Mouse (Mus musculus): ENCODE measurements around the gene Zfp14. TPM values are rescaled to one million over a fixed set of nuclear protein-coding genes. Genes with fewer than 3 reads are reported as not detected.

The Zfp14 gene
- polyA plus RNA-seq, 1 experiment = 4.9 TPM

DNA sequence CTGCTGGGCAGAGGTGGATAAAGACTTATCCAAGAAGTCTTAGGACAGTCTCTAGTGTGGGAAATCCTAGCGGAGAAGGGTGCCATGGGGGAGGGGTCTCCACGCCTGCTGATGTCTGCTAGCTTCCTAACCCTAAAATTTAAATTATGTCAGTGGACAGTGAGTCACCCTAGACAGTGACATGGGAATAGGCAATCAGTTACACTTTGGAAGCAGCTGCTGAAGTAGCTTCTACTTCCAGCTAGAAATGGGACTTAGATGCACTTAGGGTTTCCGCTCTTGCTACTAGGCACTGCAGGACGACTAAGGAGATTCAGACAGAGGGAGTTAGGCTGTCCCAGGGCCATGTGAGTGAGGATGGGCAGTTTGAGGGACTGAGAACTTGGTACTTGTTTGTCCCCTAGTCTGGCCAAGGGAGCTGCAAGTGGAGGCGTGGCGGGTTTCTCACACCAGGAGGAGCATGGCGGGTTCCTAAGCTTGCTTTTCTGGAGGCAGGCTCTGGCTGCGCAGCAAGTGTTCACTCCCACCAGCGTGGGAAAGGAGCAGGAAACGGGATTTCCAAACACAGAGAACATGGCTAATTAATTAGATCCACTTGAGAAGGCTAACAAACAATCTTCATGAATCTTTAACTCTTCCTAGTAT, 40.5 kb downstream of the Zfp14 start:
- no peak for DNase-seq
- no peak overlapping the region for H3K4me3 ChIP-seq (replicated peaks; ENCODE audit: extremely low read depth, low read depth, low read length)
- H3K4me1 ChIP-seq (ENCODE audit: control insufficient read depth, insufficient read depth, low read length) = no peaks in the 10 kb centered on the region
- 70% methylated on average over 10 of the region's 10 CpGs for WGBS
- no peak for TF ChIP-seq POLR2A (IDR thresholded peaks at IDR 0.05; ENCODE audit: borderline replicate concordance, extremely low read depth, low read depth, low read length)
- no peak for TF ChIP-seq CTCF (IDR thresholded peaks at IDR 0.05; ENCODE audit: insufficient read depth, low read length)

GRCm38 (mm10) chr7:30009321-30010085, 41.7 kb downstream of the Zfp14 start:
- no peaks in the 10 kb centered on the region for H3K4me1 ChIP-seq (ENCODE audit: control insufficient read depth, insufficient read depth, low read length)
- WGBS = 70% methylated on average over 21 of the region's 21 CpGs
- no peak for TF ChIP-seq POLR2A (IDR thresholded peaks at IDR 0.05; ENCODE audit: borderline replicate concordance, extremely low read depth, low read depth, low read length)
- no peak for TF ChIP-seq CTCF (IDR thresholded peaks at IDR 0.05; ENCODE audit: insufficient read depth, low read length)
- DNase-seq = no peak
- no peak overlapping the region for H3K4me3 ChIP-seq (replicated peaks; ENCODE audit: extremely low read depth, low read depth, low read length)

- no peaks in the 10 kb centered on the region for H3K4me1 ChIP-seq (ENCODE audit: control insufficient read depth, insufficient read depth, low read length)
- no peak for TF ChIP-seq CTCF (IDR thresholded peaks at IDR 0.05; ENCODE audit: insufficient read depth, low read length)
- no peak for TF ChIP-seq POLR2A (IDR thresholded peaks at IDR 0.05; ENCODE audit: borderline replicate concordance, extremely low read depth, low read depth, low read length)
- no peak overlapping the region for H3K4me3 ChIP-seq (replicated peaks; ENCODE audit: extremely low read depth, low read depth, low read length)
- 64% methylated on average over 6 of the region's 6 CpGs for WGBS
- no peak for DNase-seq
Measured at GRCm38 (mm10) chr7:30008020-30008690, 43.0 kb downstream of the Zfp14 start.

- 83% methylated on average over 1 of the region's 1 CpGs for WGBS
- DNase-seq = no peak
- Histone ChIP-seq H3K4me1 (ENCODE audit: control insufficient read depth, insufficient read depth, low read length) (no peaks in the 10 kb centered on the region), H3K4me3 (replicated peaks; ENCODE audit: extremely low read depth, low read depth, low read length) (no peak overlapping the region)
- no peak for TF ChIP-seq POLR2A (IDR thresholded peaks at IDR 0.05; ENCODE audit: borderline replicate concordance, extremely low read depth, low read depth, low read length)
- no peak for TF ChIP-seq CTCF (IDR thresholded peaks at IDR 0.05; ENCODE audit: insufficient read depth, low read length)
Measured at GRCm38 (mm10) chr7:30007601-30008000, 43.6 kb downstream of the Zfp14 start.

GRCm38 (mm10) chr7:30000601-30001000, 50.6 kb downstream of the Zfp14 start:
- no peaks in the 10 kb centered on the region for H3K4me1 ChIP-seq (ENCODE audit: control insufficient read depth, insufficient read depth, low read length)
- no peak for DNase-seq
- TF ChIP-seq CTCF (IDR thresholded peaks at IDR 0.05; ENCODE audit: insufficient read depth, low read length) = no peak
- no peak for TF ChIP-seq POLR2A (IDR thresholded peaks at IDR 0.05; ENCODE audit: borderline replicate concordance, extremely low read depth, low read depth, low read length)
- WGBS = 69% methylated on average over 5 of the region's 5 CpGs
- no peak overlapping the region for H3K4me3 ChIP-seq (replicated peaks; ENCODE audit: extremely low read depth, low read depth, low read length)

- Histone ChIP-seq H3K4me1 (ENCODE audit: control insufficient read depth, insufficient read depth, low read length) (no peaks in the 10 kb centered on the region), H3K4me3 (replicated peaks; ENCODE audit: extremely low read depth, low read depth, low read length) (no peak overlapping the region)
- TF ChIP-seq POLR2A (IDR thresholded peaks at IDR 0.05; ENCODE audit: borderline replicate concordance, extremely low read depth, low read depth, low read length) (no peak), CTCF (IDR thresholded peaks at IDR 0.05; ENCODE audit: insufficient read depth, low read length) (no peak)
- DNase-seq = no peak
- 82% methylated on average over 8 of the region's 8 CpGs for WGBS
Measured at GRCm38 (mm10) chr7:29995134-29995533, 56.0 kb downstream of the Zfp14 start.

- no peak overlapping the region for H3K4me3 ChIP-seq (replicated peaks; ENCODE audit: extremely low read depth, low read depth, low read length)
- 97% methylated on average over 9 of the region's 9 CpGs for WGBS
- no peak for DNase-seq
Measured at GRCm38 (mm10) chr7:29993340-29993739, 57.8 kb downstream of the Zfp14 start.

GRCm38 (mm10) chr7:29992698-29993097, 58.5 kb downstream of the Zfp14 start:
- TF ChIP-seq POLR2A (IDR thresholded peaks at IDR 0.05; ENCODE audit: borderline replicate concordance, extremely low read depth, low read depth, low read length) (no peak), CTCF (IDR thresholded peaks at IDR 0.05; ENCODE audit: insufficient read depth, low read length) (no peak)
- WGBS = 95% methylated on average over 8 of the region's 8 CpGs
- Histone ChIP-seq H3K4me1 (ENCODE audit: control insufficient read depth, insufficient read depth, low read length) (no peaks in the 10 kb centered on the region), H3K4me3 (replicated peaks; ENCODE audit: extremely low read depth, low read depth, low read length) (no peak overlapping the region)
- no peak for DNase-seq

More at GRCm38 (mm10) chr7:29993340-29993739, 57.8 kb downstream of the Zfp14 start:
- no peaks in the 10 kb centered on the region for H3K4me1 ChIP-seq (ENCODE audit: control insufficient read depth, insufficient read depth, low read length)
- TF ChIP-seq POLR2A (IDR thresholded peaks at IDR 0.05; ENCODE audit: borderline replicate concordance, extremely low read depth, low read depth, low read length) = no peak
- TF ChIP-seq CTCF (IDR thresholded peaks at IDR 0.05; ENCODE audit: insufficient read depth, low read length) = no peak

DNA sequence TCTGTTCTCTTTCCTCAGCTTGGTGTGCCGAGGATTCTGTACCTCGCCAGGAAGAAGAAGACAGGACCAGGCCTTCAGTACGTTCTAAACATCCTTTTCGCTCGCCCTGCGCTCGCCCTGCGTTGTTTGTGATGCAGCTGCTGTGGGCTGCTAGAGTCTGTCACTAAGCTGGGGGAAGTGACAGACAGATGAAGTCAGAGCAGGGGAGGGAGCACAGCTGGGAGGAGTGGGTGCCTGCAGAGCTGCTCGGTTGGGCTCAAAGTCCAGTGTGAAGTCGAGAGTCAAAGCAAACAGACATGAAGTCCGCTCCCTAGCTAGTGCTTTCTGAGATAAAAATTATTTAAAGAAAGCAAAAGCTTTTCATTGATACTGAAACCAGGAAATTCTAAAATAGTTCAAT, 62.1 kb downstream of the Zfp14 start:
- TF ChIP-seq CTCF (IDR thresholded peaks at IDR 0.05; ENCODE audit: insufficient read depth, low read length) (no peak), POLR2A (IDR thresholded peaks at IDR 0.05; ENCODE audit: borderline replicate concordance, extremely low read depth, low read depth, low read length) (no peak)
- 80% methylated on average over 11 of the region's 11 CpGs for WGBS
- Histone ChIP-seq H3K4me1 (ENCODE audit: control insufficient read depth, insufficient read depth, low read length) (no peaks in the 10 kb centered on the region), H3K4me3 (replicated peaks; ENCODE audit: extremely low read depth, low read depth, low read length) (no peak overlapping the region)
- no peak for DNase-seq

Data from lung, adult 2 months (tissue).